Mouse (Mus musculus) neural tube, embryonic 12.5 days (tissue): ENCODE results near the gene Rpl37. TPM values are rescaled to one million over a fixed set of nuclear protein-coding genes. Genes with fewer than 3 reads are reported as not detected.

ENCODE experiments used
- polyA plus RNA-seq: library from polyadenylated mRNA; unstranded; fragments of >200 nt; fragmentation: Nextera tagmentation; extraction: Ambion mirVana; gene quantifications from 2 replicates; pipeline ENCODE4 v1.2.1, GENCODE M21; 2016

Rpl37 gene
- polyA plus RNA-seq, 1 experiment from 2014 or later, result 422 TPM

Other genes starting within 250 kb of the Rpl37 start
- gene Mroh2b, start 217.9 kb upstream of the Rpl37 start, polyA plus RNA-seq, result not detected in 2 replicates
- gene C7, start 52.9 kb upstream of the Rpl37 start, polyA plus RNA-seq, result 0.14 TPM in 1 of 2 replicates, not detected in the other
- gene Card6, start 8.1 kb upstream of the Rpl37 start, polyA plus RNA-seq, result 0.71 and 0.88 TPM in 2 replicates
- gene Prkaa1, start 27.2 kb downstream of the Rpl37 start, polyA plus RNA-seq, result 16.0 and 17.7 TPM in 2 replicates
- 52.1 and 52.5 TPM in 2 replicates for gene Ttc33, start 68.9 kb downstream of the Rpl37 start, polyA plus RNA-seq
- gene Ptger4, start 127.5 kb downstream of the Rpl37 start, polyA plus RNA-seq, result 2.7 and 3.0 TPM in 2 replicates